Mouse (Mus musculus): ENCODE results near the gene Gm8909. TPM values are rescaled to one million over a fixed set of nuclear protein-coding genes. Genes with fewer than 3 reads are reported as not detected.
"Not testable (repeated sequence)": the region's sequence is repeated elsewhere in the genome, so short reads cannot be mapped to it uniquely, and the experiment has no call there.

Gm8909 gene
- polyA plus RNA-seq, 1 experiment from 2014 or later: not detected

DNA sequence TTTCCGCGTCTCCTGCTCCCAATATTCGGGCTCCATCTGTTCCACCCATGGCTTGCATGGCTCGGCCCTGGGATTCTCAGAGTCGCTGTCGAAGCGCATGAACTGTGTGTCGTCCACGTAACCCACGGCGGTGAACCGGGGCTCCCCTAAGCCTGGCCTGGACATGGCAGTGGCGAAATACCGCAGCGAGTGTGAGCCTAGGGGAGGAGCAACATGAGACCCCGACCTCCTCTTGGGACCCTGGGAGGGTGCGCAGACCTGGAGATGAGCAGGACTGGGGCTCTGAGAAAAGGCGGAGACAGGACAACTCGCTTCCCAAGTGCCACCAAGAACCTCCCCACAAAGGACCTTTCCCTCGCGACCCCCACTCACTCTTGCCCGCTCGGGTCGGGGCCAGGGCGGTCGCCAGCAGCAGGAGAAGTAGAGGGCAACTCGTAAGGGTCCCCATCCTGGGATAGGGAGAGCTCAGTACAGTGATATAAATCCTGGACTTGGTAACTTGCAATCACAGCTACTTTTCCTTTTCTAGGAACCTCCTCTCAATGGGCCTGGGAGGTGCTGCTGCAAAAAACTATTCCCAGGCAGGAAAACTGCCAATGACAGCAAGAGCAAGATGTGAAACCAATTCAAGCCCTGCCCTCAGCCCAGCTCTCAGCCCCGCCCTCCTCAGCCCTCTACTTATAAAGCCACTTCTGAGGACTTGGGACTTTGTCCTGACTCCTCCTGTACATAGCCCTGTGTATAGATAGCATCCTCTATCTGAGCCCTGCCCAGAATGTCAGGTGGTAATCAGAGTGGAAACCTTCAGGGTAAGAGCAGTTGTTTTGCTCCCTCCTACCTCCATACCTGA is 39.1 kb downstream of the Gm8909 start, which contains the start of gene Gm7030:
Gene Gm7030 (minus strand): TSS at position 458 of the 850 bp plus-strand sequence.
- H3K4me2 ChIP-seq; H3K4me3 ChIP-seq; H3K9ac ChIP-seq; H3K36me3 ChIP-seq; H3K27ac ChIP-seq (replicated peaks); H3K9me3 ChIP-seq; H3K4me1 ChIP-seq (replicated peaks); ATAC-seq (ENCODE audit: low read depth): not testable (repeated sequence)
- 27% methylated on average over 28 of the region's 28 CpGs for WGBS
- H3K27me3 ChIP-seq: peaks cover 15% of the 10 kb centered on the region

DNA sequence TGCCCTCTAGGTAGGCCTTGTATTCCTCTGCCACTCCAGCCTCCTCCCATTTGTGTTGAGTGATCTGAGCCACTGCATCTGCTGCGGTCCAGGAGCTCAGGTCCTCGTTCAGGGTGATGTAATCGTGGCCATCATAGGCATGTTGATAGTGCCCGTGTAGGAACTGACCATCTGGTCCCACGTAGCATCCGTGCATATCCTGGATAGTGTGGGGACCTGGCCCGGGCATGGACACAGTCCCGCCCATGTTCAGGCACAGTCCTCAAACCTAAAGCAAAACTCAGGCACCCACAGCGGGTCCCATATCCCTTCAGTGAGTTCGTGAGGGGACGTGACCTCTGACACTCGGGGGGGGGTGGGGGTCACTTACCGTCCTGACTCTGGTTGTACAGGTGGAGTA is 39.8 kb downstream of the Gm8909 start:
- not testable (repeated sequence) for H3K4me3 ChIP-seq; H3K4me1 ChIP-seq (replicated peaks); H3K4me2 ChIP-seq; ATAC-seq (ENCODE audit: low read depth); H3K36me3 ChIP-seq; H3K9ac ChIP-seq; H3K9me3 ChIP-seq; H3K27ac ChIP-seq (replicated peaks)
- peaks cover 11% of the 10 kb centered on the region for H3K27me3 ChIP-seq
- WGBS: 61% methylated on average over 12 of the region's 13 CpGs

DNA sequence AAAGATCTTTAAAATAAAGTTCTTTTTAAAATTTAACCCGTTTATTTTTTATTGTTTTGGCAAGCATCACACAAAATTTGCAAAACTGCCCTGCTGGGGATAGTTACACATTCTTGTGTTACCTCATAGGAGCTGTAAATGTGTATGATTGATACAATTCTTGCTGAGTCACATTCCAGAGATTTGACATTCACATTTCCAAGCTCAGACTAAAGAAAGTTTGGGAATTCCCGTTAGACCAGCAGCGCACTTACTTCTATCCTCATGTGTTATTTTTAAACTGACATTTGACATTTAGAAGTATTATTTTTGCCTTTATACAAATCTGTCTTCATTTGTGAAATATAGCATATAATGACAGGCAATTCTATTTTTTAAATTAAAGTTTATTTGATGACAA is 44.2 kb downstream of the Gm8909 start:
- H3K4me2 ChIP-seq; H3K36me3 ChIP-seq; H3K9ac ChIP-seq; ATAC-seq (ENCODE audit: low read depth); H3K4me3 ChIP-seq; H3K9me3 ChIP-seq; H3K4me1 ChIP-seq (replicated peaks); H3K27ac ChIP-seq (replicated peaks): not testable (repeated sequence)
- peaks cover 38% of the 10 kb centered on the region for H3K27me3 ChIP-seq
- 83% methylated on average over 3 of the region's 3 CpGs for whole genome bisulfite sequencing

DNA sequence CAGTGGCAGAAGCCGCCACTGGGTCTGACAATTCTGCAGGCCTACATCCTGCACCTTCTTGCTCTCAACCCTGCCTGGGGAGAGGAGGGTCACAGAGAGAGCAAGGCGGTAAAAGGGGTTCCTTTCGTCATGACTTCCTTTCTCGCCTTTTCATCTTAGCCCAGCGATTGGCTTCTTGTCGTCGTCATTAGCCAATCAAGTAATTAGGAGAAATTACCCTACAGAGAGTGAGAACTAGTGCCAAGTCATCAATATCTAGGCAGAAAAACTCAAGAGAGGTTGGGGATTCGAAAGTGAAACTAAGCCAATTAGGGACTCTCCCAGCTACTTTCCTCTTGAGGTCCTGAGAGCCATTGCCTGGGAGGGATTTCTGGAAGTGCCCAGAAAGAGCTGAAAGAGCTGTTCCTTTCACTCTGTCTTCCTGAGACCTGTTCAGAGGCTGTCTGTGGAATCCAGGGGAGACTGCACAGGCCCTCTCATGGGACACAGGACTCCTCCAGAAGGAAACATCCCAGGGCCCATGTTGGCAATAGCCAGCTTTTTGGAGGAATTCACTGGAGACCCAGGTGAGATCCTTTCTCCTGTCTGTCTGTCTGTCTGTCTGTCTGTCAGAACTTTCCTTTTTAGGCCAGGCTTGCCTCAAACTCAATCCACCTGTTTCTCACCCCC is 46.9 kb downstream of the Gm8909 start, which contains the start of gene Gm19684:
Gene Gm19684 (plus strand): TSS at position 327 of the 669 bp plus-strand sequence.
- peak; percentile 43; the same call in 1 of the 2 replicates for ATAC-seq (ENCODE audit: low read depth)
- not testable (repeated sequence) for H3K9me3 ChIP-seq; H3K4me3 ChIP-seq; H3K4me1 ChIP-seq (replicated peaks); H3K36me3 ChIP-seq; H3K9ac ChIP-seq; H3K27ac ChIP-seq (replicated peaks)
- Histone ChIP-seq H3K4me2 (peak within 1 kb of the TSS; percentile 42), H3K27me3 (peaks cover 42% of the 10 kb centered on the region)
- WGBS: 5% methylated on average over 8 of the region's 8 CpGs

DNA sequence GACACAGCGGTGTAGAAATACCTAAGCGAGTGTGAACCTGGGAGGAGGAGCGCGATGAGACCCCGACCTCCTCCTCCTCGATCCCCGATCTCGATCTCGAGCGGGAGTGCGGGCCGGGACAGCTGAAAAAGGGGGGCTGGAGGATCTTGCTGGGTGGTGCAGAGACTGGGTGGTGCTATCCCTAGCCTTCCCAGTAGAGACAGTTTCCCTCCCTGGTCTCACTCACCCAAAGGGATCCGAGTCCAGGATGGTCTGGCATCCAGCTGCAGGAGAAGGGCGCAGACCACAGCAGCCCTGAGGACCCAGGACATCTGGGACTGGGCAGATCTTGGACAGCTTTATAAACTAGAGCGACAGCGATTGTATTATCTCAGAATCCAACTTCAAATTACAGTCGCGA is 47.5 kb downstream of the Gm8909 start:
- not testable (repeated sequence) for H3K27ac ChIP-seq (replicated peaks); H3K4me3 ChIP-seq; H3K4me1 ChIP-seq (replicated peaks); H3K9me3 ChIP-seq; H3K36me3 ChIP-seq; H3K9ac ChIP-seq
- peak; percentile 47 for ATAC-seq (ENCODE audit: low read depth)
- H3K4me2 ChIP-seq: peak overlapping the region; percentile 42
- 23% methylated on average over 18 of the region's 18 CpGs for WGBS
- H3K27me3 ChIP-seq: peaks cover 42% of the 10 kb centered on the region

DNA sequence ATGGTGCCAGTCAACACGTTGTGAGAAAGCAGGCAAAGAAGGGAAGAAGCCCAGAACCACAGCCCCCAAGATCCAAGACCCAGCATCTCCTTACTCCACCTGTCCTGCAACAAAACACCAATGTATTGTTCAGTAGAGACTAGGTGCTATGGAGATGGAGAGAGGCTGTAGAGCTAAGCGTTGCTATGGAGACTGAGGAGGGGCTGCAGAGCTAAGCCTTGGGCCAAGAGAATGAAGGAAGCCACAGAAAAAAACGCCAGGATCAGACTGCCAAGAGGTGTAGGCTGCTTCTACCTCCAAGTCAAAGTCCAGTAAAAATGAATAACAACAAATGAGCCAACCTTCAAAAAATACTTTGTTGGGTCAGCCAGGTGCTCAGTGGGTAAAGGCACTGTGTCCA is 51.8 kb downstream of the Gm8909 start:
- H3K27ac ChIP-seq (replicated peaks); H3K9me3 ChIP-seq; H3K4me1 ChIP-seq (replicated peaks); H3K36me3 ChIP-seq; ATAC-seq (ENCODE audit: low read depth); H3K4me3 ChIP-seq; H3K9ac ChIP-seq; H3K4me2 ChIP-seq: not testable (repeated sequence)
- peaks cover 42% of the 10 kb centered on the region for H3K27me3 ChIP-seq
- WGBS: 32% methylated on average over 3 of the region's 3 CpGs

Other genes starting within 250 kb of the Gm8909 start
- 90.5 and 111 TPM in 2 replicates for gene Abcf1, start 198.8 kb downstream of the Gm8909 start, polyA plus RNA-seq (2015; fragmentation: Nextera tagmentation; extraction: Ambion mirVana)
- 47.9 and 50.0 TPM in 2 replicates for gene Gnl1, start 188.7 kb downstream of the Gm8909 start, polyA plus RNA-seq (2015; fragmentation: Nextera tagmentation; extraction: Ambion mirVana)
- gene Prr3, start 188.3 kb downstream of the Gm8909 start, polyA plus RNA-seq (2015; fragmentation: Nextera tagmentation; extraction: Ambion mirVana): 64.0 and 69.4 TPM in 2 replicates
- gene H2-T24, start 148.0 kb downstream of the Gm8909 start, polyA plus RNA-seq (2015; fragmentation: Nextera tagmentation; extraction: Ambion mirVana): 8.7 and 10.0 TPM in 2 replicates
- gene H2-T23, start 135.7 kb downstream of the Gm8909 start, polyA plus RNA-seq (2015; fragmentation: Nextera tagmentation; extraction: Ambion mirVana): 2.3 and 3.3 TPM in 2 replicates
- gene H2-T22, start 125.8 kb downstream of the Gm8909 start, polyA plus RNA-seq (2015; fragmentation: Nextera tagmentation; extraction: Ambion mirVana): 7.1 and 7.9 TPM in 2 replicates
- not detected in 2 replicates for gene Gm6034, start 125.6 kb downstream of the Gm8909 start, polyA plus RNA-seq (2015; fragmentation: Nextera tagmentation; extraction: Ambion mirVana)
- not detected in 2 replicates for gene Gm11127, start 110.2 kb downstream of the Gm8909 start, polyA plus RNA-seq (2015; fragmentation: Nextera tagmentation; extraction: Ambion mirVana)
- not detected in 2 replicates for gene Gm19684, start 46.9 kb downstream of the Gm8909 start, polyA plus RNA-seq (2015; fragmentation: Nextera tagmentation; extraction: Ambion mirVana)
- gene Gm7030, start 39.1 kb downstream of the Gm8909 start, polyA plus RNA-seq (2015; fragmentation: Nextera tagmentation; extraction: Ambion mirVana): not detected in 2 replicates
- not detected in 2 replicates for gene H2-T3, start 21.8 kb upstream of the Gm8909 start, polyA plus RNA-seq (2015; fragmentation: Nextera tagmentation; extraction: Ambion mirVana)
- 93.9 and 122 TPM in 2 replicates for gene Rpp21, start 89.5 kb upstream of the Gm8909 start, polyA plus RNA-seq (2015; fragmentation: Nextera tagmentation; extraction: Ambion mirVana)
- gene Trim39, start 103.7 kb upstream of the Gm8909 start, polyA plus RNA-seq (2015; fragmentation: Nextera tagmentation; extraction: Ambion mirVana): 26.4 and 27.2 TPM in 2 replicates
- gene H2-M10.2, start 118.0 kb upstream of the Gm8909 start, polyA plus RNA-seq (2015; fragmentation: Nextera tagmentation; extraction: Ambion mirVana): not detected in 2 replicates
- gene H2-M10.1, start 157.6 kb upstream of the Gm8909 start, polyA plus RNA-seq (2015; fragmentation: Nextera tagmentation; extraction: Ambion mirVana): not detected in 2 replicates
- gene H2-M10.3, start 199.9 kb upstream of the Gm8909 start, polyA plus RNA-seq (2015; fragmentation: Nextera tagmentation; extraction: Ambion mirVana): not detected in 2 replicates